Mouse (Mus musculus) midbrain, postnatal 0 days (tissue): ENCODE data around the gene Tbc1d1. TPM values are rescaled to one million over a fixed set of nuclear protein-coding genes. Genes with fewer than 3 reads are reported as not detected.

Experiments used
- ATAC-seq: fragments of 200-750 bp; cut with Nextera tagmentation; 2 replicates; pipeline ENCODE4 v1.8.0; 2017; ENCODE audit warnings: moderate number of reproducible peaks, mild to moderate bottlenecking, moderate TSS enrichment, moderate library complexity; ENCODE audit not compliant: low FRiP score
- DNase-seq: peaks from one replicate; pipeline ENCODE4 v3.0.0-alpha.2; 2015; ENCODE audit warnings: low spot score
- H3K27ac ChIP-seq: fragments of 300-500 bp; sonication (generic); 2 replicates; pipeline ENCODE4 v1.5.1; 2014; ENCODE audit warnings: low read depth, mild to moderate bottlenecking, low read length, mixed read lengths
- H3K27me3 ChIP-seq: fragments of 300-500 bp; sonication (generic); 2 replicates; pipeline ENCODE4 v1.6.1; 2014; ENCODE audit warnings: low read length, control low read depth, mixed read lengths; ENCODE audit not compliant: insufficient read depth
- H3K36me3 ChIP-seq: fragments of 300-500 bp; sonication (generic); 2 replicates; pipeline ENCODE4 v1.6.1; 2014; ENCODE audit warnings: low read length, control low read depth, mixed read lengths; ENCODE audit not compliant: insufficient read depth
- H3K4me1 ChIP-seq: fragments of 300-500 bp; sonication (generic); 2 replicates; pipeline ENCODE4 v1.6.1; 2014; ENCODE audit warnings: mild to moderate bottlenecking, control low read depth, antibody characterized with exemption, low read length, mixed read lengths; ENCODE audit not compliant: insufficient read depth
- H3K4me2 ChIP-seq: fragments of 300-500 bp; sonication (generic); 2 replicates; pipeline ENCODE4 v1.6.1; 2014; ENCODE audit warnings: low read depth, mild to moderate bottlenecking, low read length, mixed read lengths; ENCODE audit not compliant: poor library complexity, severe bottlenecking
- H3K4me3 ChIP-seq: fragments of 300-500 bp; sonication (generic); 2 replicates; pipeline ENCODE4 v1.5.1; 2014; ENCODE audit warnings: low read depth, mild to moderate bottlenecking, low read length, moderate library complexity
- H3K9ac ChIP-seq: fragments of 300-500 bp; sonication (generic); replicated peaks from 2 replicates; pipeline ENCODE4 v1.6.1; 2014; ENCODE audit warnings: mild to moderate bottlenecking, low read length, moderate library complexity, mixed read lengths; ENCODE audit not compliant: poor library complexity, severe bottlenecking
- H3K9me3 ChIP-seq: fragments of 300-500 bp; sonication (generic); 2 replicates; pipeline ENCODE4 v1.6.1; 2016; ENCODE audit warnings: low read length, control low read depth
- CTCF ChIP-seq: IDR thresholded peaks from 2 replicates; pipeline ENCODE4 v1.5.1; 2016; ENCODE audit warnings: antibody characterized with exemption, mild to moderate bottlenecking
- WGBS: fragments of 180-500 bp; shearing (Covaris S2); extraction: QIAGEN DNeasy Blood & Tissue Kit; methylation state at CpG from one replicate; pipeline ENCODE4 v1.1.7; 2014; 5-methylcytosine and 5-hydroxymethylcytosine counted together
- polyA plus RNA-seq: library from polyadenylated mRNA; unstranded; fragments of >200 nt; fragmentation: Nextera tagmentation; extraction: Ambion mirVana; gene quantifications from 2 replicates; pipeline ENCODE4 v1.2.1, GENCODE M21; 2015
- total RNA-seq: library from RNA; depleted of rRNA; stranded (reverse); fragments of >200 nt; gene quantifications from 2 replicates; pipeline ENCODE4 v1.2.3, GENCODE M21; 2014

Gene Tbc1d1
- total and polyA plus RNA-seq, 2 experiments from 2014 or later: 5.6 to 11.3 TPM

DNA sequence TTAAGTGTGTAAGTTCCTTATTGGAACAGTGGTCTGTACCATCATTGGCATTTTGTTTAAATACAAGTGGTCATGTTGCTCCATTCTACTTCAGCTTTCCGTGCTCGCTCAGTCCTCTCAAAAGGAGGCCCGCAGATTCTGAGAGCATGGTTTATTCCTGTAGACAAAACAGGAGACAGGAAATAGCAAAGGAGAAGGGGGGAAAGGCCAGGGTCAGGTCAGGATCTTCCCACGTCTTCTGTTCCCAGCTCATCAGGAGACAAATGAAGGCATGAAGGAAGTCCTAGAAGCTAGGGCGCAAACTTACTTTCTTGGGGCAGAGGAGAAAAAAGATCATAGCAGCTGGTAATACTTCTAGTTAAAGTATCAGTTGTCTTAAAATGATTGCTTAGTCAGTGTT is 56.1 kb downstream of the Tbc1d1 start:
- H3K27ac ChIP-seq: no peak overlapping the region
- H3K4me3 ChIP-seq: no peak overlapping the region
- ATAC-seq: no peak
- no peaks in the 10 kb centered on the region for H3K4me1 ChIP-seq
- DNase-seq: no peak
- no peaks in the 10 kb centered on the region for H3K9me3 ChIP-seq
- TF ChIP-seq CTCF: no peak
- H3K27me3 ChIP-seq: no peaks in the 10 kb centered on the region
- no peak overlapping the region for H3K9ac ChIP-seq
- H3K36me3 ChIP-seq: no peaks in the 10 kb centered on the region
- no peak overlapping the region for H3K4me2 ChIP-seq
- WGBS: 82% methylated on average over 5 of the region's 5 CpGs

DNA sequence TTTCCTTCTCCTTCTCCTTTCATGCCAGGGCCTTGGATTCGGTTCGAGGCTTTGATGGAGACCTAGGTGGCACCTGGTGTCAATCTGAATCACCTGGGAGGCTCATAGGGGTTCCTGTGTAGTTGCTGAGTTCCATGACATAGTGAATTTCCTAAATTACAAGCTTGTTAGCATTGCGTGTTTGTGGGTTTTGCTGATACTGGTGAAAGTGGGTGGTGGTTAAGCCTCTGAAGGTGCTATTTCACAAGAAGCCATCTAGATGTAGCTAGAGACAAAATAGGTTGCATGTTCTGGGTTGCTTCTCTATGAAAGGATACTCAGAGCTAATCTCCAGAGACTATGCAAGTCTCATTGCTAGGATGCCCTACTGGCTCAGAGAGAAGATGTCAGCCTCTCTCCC is 56.5 kb downstream of the Tbc1d1 start:
- no peak for ATAC-seq
- Histone ChIP-seq H3K27ac (no peak overlapping the region), H3K4me2 (no peak overlapping the region), H3K9ac (no peak overlapping the region), H3K36me3 (no peaks in the 10 kb centered on the region), H3K4me1 (no peaks in the 10 kb centered on the region), H3K9me3 (no peaks in the 10 kb centered on the region), H3K4me3 (no peak overlapping the region), H3K27me3 (no peaks in the 10 kb centered on the region)
- TF ChIP-seq CTCF: no peak
- WGBS: 77% methylated on average over 3 of the region's 3 CpGs
- DNase-seq: no peak

DNA sequence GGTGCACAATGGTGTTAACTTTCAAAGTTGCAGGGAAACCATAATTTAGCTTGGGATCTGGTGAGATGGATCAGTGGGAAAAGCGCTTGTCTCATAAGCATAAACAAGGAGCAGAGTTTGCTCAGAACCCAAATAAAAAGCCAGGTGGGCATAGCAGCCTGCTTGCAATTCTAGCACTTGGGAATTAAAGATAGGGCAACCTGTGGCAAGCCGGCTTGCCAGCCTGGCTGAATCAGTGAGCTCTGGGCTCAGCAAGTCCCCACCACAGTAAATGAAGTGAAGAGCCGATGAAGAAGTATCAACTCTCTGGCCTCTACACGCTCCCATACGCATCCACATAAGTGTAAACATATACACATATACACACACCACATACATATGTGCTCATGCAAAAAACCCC is 59.7 kb downstream of the Tbc1d1 start:
- Histone ChIP-seq H3K27me3 (no peaks in the 10 kb centered on the region), H3K27ac (no peak overlapping the region), H3K4me3 (no peak overlapping the region), H3K9me3 (no peaks in the 10 kb centered on the region), H3K4me2 (no peak overlapping the region), H3K9ac (no peak overlapping the region), H3K36me3 (no peaks in the 10 kb centered on the region), H3K4me1 (no peaks in the 10 kb centered on the region)
- TF ChIP-seq CTCF: no peak
- DNase-seq (no peak), ATAC-seq (no peak)
- WGBS: over 99% methylated on average over 5 of the region's 5 CpGs

DNA sequence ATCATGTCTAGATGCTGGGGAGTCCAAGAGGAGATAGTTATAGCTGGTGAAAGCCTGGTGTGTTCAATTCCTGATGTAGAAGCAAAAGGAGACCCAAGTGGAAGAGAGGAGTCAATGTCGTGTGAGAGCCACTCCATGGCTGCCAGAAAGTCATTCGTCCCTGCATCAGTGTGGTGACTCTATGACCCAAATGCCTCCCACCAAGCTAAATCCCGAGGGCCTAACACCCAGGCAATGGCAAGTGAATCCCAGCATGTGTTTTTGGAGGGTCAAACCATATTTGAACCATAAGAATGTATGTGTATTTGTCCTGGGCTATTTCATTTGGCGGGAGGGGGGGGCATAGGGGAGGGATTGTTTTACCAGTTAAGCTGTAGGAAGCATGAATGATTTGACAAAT is 60.2 kb downstream of the Tbc1d1 start:
- ATAC-seq (no peak), DNase-seq (no peak)
- Histone ChIP-seq H3K4me2 (no peak overlapping the region), H3K36me3 (no peaks in the 10 kb centered on the region), H3K9ac (no peak overlapping the region), H3K4me1 (no peaks in the 10 kb centered on the region), H3K27me3 (no peaks in the 10 kb centered on the region), H3K27ac (no peak overlapping the region), H3K9me3 (no peaks in the 10 kb centered on the region), H3K4me3 (no peak overlapping the region)
- no peak for TF ChIP-seq CTCF
- 91% methylated on average over 4 of the region's 4 CpGs for WGBS

DNA sequence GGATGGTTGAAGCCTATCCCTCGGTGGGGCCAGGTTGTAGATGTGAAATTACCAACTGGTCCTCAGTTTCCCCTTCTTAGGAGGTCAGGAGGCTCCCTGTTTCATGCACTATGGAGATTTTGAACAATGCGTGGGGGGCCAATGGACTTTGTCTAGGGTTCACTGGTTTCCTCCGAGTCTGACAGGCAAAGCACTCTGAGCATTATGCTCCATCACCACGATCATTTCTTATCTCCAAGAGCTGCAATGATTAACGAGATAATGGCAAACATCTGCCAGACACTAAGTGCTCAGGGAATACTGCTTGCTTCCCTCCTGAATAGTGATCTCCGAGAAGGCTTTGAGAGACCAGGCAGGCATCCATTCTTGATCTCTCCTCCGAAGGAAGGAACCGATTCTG is 61.2 kb downstream of the Tbc1d1 start:
- H3K27ac ChIP-seq: no peak overlapping the region
- H3K4me2 ChIP-seq: no peak overlapping the region
- H3K4me1 ChIP-seq: no peaks in the 10 kb centered on the region
- H3K9me3 ChIP-seq: no peaks in the 10 kb centered on the region
- ATAC-seq: no peak
- no peaks in the 10 kb centered on the region for H3K27me3 ChIP-seq
- H3K36me3 ChIP-seq: no peaks in the 10 kb centered on the region
- no peak overlapping the region for H3K9ac ChIP-seq
- no peak for TF ChIP-seq CTCF
- DNase-seq: no peak
- WGBS: 88% methylated on average over 8 of the region's 8 CpGs
- H3K4me3 ChIP-seq: no peak overlapping the region

DNA sequence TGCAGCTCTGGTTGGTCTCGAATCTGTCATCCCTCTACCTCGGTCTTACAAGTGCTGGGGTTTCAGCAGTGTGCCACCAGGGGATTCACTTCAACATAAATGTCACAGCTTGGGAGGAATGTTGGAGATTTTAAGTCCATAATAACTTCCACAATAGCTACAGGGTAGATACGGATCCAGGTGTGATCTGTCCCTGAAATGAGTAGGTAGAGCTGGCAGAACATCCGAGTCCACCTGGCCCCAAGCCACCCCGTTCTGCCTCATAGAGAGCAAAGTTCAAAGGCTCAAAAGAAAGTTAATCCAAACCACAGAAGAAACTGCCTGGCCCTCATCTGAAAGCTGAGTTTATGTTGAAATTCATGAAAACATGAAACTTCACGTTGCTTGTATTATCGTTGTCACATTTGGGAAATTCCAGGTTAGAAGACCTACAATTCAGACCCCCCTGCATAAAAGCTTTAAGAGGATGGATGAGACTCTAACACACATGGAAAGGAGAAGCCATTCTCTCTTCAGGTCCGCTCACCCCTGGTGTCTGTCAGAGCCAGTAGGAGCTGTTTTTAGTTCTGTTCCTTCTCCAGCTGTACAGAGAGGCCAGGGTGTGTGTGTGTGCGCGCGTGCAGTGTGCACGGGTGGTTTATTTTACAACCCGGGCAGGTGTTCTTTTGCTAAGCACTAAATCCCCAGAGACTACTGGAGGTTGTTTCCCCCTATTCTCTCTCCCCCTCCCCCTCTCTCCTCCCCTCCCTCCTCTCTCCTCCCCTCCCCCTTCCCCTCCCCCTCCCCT is 61.9 kb downstream of the Tbc1d1 start:
- Histone ChIP-seq H3K36me3 (no peaks in the 10 kb centered on the region), H3K4me1 (no peaks in the 10 kb centered on the region), H3K4me3 (no peak overlapping the region), H3K9ac (no peak overlapping the region), H3K4me2 (no peak overlapping the region), H3K9me3 (no peaks in the 10 kb centered on the region), H3K27me3 (no peaks in the 10 kb centered on the region), H3K27ac (no peak overlapping the region)
- WGBS: 76% methylated on average over 13 of the region's 13 CpGs
- no peak for DNase-seq
- no peak for ATAC-seq
- TF ChIP-seq CTCF: no peak
